Comparison of ENCODE assay signal across 12 mouse cellular contexts in genomic region chr13:60508054-60508453, GRCm38 (mm10).
DNase-seq lines count a peak whose midpoint lies in the region; ATAC-seq lines count a peak whose summit lies in the region.
"Had no signal": no experiment of that assay in that cellular context is flagged by ENCODE, and none has a peak within 500 bp of the region (broad histone marks: within the 10 kb centered on the region; RNA-seq: fewer than 3 reads in every experiment).

No protein-coding gene starts in this region.

- peaks cover 7% of the 10 kb centered on the region for H3K4me1 ChIP-seq in forebrain, embryonic 10.5 days
- no peaks in the 10 kb centered on the region for H3K4me1 ChIP-seq in forebrain, embryonic 11.5 days (replicated peaks; ENCODE audit: control insufficient read depth, insufficient read depth, low read length)
- H3K4me1 ChIP-seq in limb, embryonic 11.5 days (ENCODE audit: control insufficient read depth, insufficient read depth, low read length) = no peaks in the 10 kb centered on the region

- ATAC-seq in forebrain, embryonic 11.5 days (replicated peaks; ENCODE audit: low FRiP score) = no peak
- ATAC-seq in limb, embryonic 11.5 days (ENCODE audit: insufficient number of reproducible peaks, low FRiP score, low TSS enrichment, low read depth) = no peak
- no peak for ATAC-seq in megakaryocyte-erythroid progenitor cell, adult 5-6 weeks (replicated peaks; ENCODE audit: low FRiP score, low TSS enrichment, poor library complexity, severe bottlenecking)
- ATAC-seq: intestine, embryonic 16.5 days; midbrain, embryonic 16.5 days; Patski had no signal

- H3K4me2 ChIP-seq in forebrain, embryonic 11.5 days (ENCODE audit: low read depth, low read length, severe bottlenecking) = no peak overlapping the region
- no peak overlapping the region for H3K4me2 ChIP-seq in limb, embryonic 11.5 days (ENCODE audit: low read depth, severe bottlenecking)
- H3K4me2 ChIP-seq: liver, embryonic 11.5 days had no signal

- H3K27me3 ChIP-seq in forebrain, embryonic 10.5 days (ENCODE audit: poor library complexity, severe bottlenecking) = no peaks in the 10 kb centered on the region
- no peaks in the 10 kb centered on the region for H3K27me3 ChIP-seq in forebrain, embryonic 11.5 days (ENCODE audit: control insufficient read depth, insufficient read depth, low read length)
- H3K27me3 ChIP-seq in limb, embryonic 11.5 days (ENCODE audit: control insufficient read depth, insufficient read depth, low read length) = no peaks in the 10 kb centered on the region
- H3K27me3 ChIP-seq: Patski had no signal

- 64% methylated on average over 4 of the region's 4 CpGs for WGBS in forebrain, embryonic 10.5 days
- WGBS in forebrain, embryonic 11.5 days = 73% methylated on average over 4 of the region's 4 CpGs
- WGBS in limb, embryonic 11.5 days = 19% methylated on average over 4 of the region's 4 CpGs

- H3K9ac ChIP-seq in forebrain, embryonic 11.5 days (ENCODE audit: low read length) = no peak overlapping the region
- no peak overlapping the region for H3K9ac ChIP-seq in limb, embryonic 11.5 days (ENCODE audit: low read length)

- no peak for DNase-seq in forebrain, embryonic 10.5 days (ENCODE audit: extremely low spot score, low spot score)
- DNase-seq in forebrain, embryonic 11.5 days (ENCODE audit: low spot score) = no peak
- peak; percentile 14 for DNase-seq in urinary bladder, postnatal 25 days (ENCODE audit: low spot score)
- DNase-seq in urinary bladder, adult 2 months (ENCODE audit: low spot score) = no peak
- peak; percentile 40 for DNase-seq in limb, embryonic 11.5 days (ENCODE audit: low spot score)
- no peak for DNase-seq in frontal cortex, postnatal 14 days (ENCODE audit: low spot score in 2 of 2)
- no peak for DNase-seq in cerebellum, postnatal 10 days

- H3K9me3 ChIP-seq in forebrain, embryonic 10.5 days = peaks cover 8% of the 10 kb centered on the region; the same call in 1 of the 2 replicates
- H3K9me3 ChIP-seq in forebrain, embryonic 11.5 days (ENCODE audit: control insufficient read depth, low read length) = no peaks in the 10 kb centered on the region
- H3K9me3 ChIP-seq in limb, embryonic 11.5 days (ENCODE audit: control insufficient read depth, low read length) = no peaks in the 10 kb centered on the region

- H3K27ac ChIP-seq in forebrain, embryonic 10.5 days = peak overlapping the region; percentile 15; the same call in 1 of the 2 replicates
- no peak overlapping the region for H3K27ac ChIP-seq in forebrain, embryonic 11.5 days (ENCODE audit: low read depth, low read length)
- no peak overlapping the region for H3K27ac ChIP-seq in limb, embryonic 11.5 days (replicated peaks; ENCODE audit: low read depth, low read length)

- H3K36me3 ChIP-seq in forebrain, embryonic 10.5 days (replicated peaks) = no peaks in the 10 kb centered on the region
- H3K36me3 ChIP-seq in forebrain, embryonic 11.5 days (ENCODE audit: control insufficient read depth, insufficient read depth, low read length) = no peaks in the 10 kb centered on the region
- no peaks in the 10 kb centered on the region for H3K36me3 ChIP-seq in limb, embryonic 11.5 days (ENCODE audit: control insufficient read depth, insufficient read depth, low read length)

- no peak overlapping the region for H3K4me3 ChIP-seq in forebrain, embryonic 10.5 days
- H3K4me3 ChIP-seq in forebrain, embryonic 11.5 days (ENCODE audit: low read depth, low read length) = no peak overlapping the region
- no peak overlapping the region for H3K4me3 ChIP-seq in limb, embryonic 11.5 days (ENCODE audit: low read depth, low read length)

Comparison
In these comparisons a context has a peak if more than half of its experiments do, and no peak if none do; other contexts are left out.
1. DNase-seq: peak in urinary bladder, postnatal 25 days (single experiment) and limb, embryonic 11.5 days (single experiment); none in forebrain, embryonic 10.5 days (single experiment), forebrain, embryonic 11.5 days (single experiment), urinary bladder, adult 2 months (single experiment), frontal cortex, postnatal 14 days (0 of 2) and cerebellum, postnatal 10 days (0 of 2).